Mouse (Mus musculus): Measurements from ENCODE around the gene Bin2. TPM values are rescaled to one million over a fixed set of nuclear protein-coding genes. Genes with fewer than 3 reads are reported as not detected.

Gene Bin2
- polyA plus RNA-seq, 1 experiment from 2014 or later: 1.6 TPM

GRCm38 (mm10) chr15:100686989-100687388 is 17.6 kb upstream of the Bin2 start:
- H3K9me3 ChIP-seq (ENCODE audit: control insufficient read depth, low read length): peaks cover 2% of the 10 kb centered on the region; the same call in 1 of the 2 replicates
- no peaks in the 10 kb centered on the region for H3K36me3 ChIP-seq (ENCODE audit: control insufficient read depth, insufficient read depth, low read length)
- no peaks in the 10 kb centered on the region for H3K27me3 ChIP-seq (replicated peaks; ENCODE audit: control insufficient read depth, insufficient read depth, low read length)
- H3K27ac ChIP-seq (ENCODE audit: low read depth, low read length): no peak overlapping the region
- WGBS: 68% methylated on average over 12 of the region's 12 CpGs
- H3K4me1 ChIP-seq (ENCODE audit: control insufficient read depth, insufficient read depth, low read depth, low read length): no peaks in the 10 kb centered on the region
- no peak for ATAC-seq
- H3K4me3 ChIP-seq (ENCODE audit: low read length): no peak overlapping the region
- H3K4me2 ChIP-seq (ENCODE audit: low read length): no peak overlapping the region
- H3K9ac ChIP-seq (ENCODE audit: low read depth, low read length): no peak overlapping the region

- 72% methylated on average over 6 of the region's 6 CpGs for WGBS
- Histone ChIP-seq H3K27ac (ENCODE audit: low read depth, low read length) (no peak overlapping the region), H3K4me2 (ENCODE audit: low read length) (no peak overlapping the region), H3K4me3 (ENCODE audit: low read length) (no peak overlapping the region), H3K9me3 (ENCODE audit: control insufficient read depth, low read length) (peaks cover 2% of the 10 kb centered on the region; the same call in 1 of the 2 replicates), H3K27me3 (replicated peaks; ENCODE audit: control insufficient read depth, insufficient read depth, low read length) (no peaks in the 10 kb centered on the region), H3K4me1 (ENCODE audit: control insufficient read depth, insufficient read depth, low read depth, low read length) (no peaks in the 10 kb centered on the region), H3K9ac (ENCODE audit: low read depth, low read length) (no peak overlapping the region), H3K36me3 (ENCODE audit: control insufficient read depth, insufficient read depth, low read length) (no peaks in the 10 kb centered on the region)
- no peak for ATAC-seq
Observed at GRCm38 (mm10) chr15:100686434-100686833, 17.1 kb upstream of the Bin2 start.

GRCm38 (mm10) chr15:100685849-100686248 is 16.5 kb upstream of the Bin2 start:
- ATAC-seq: no peak
- H3K27ac ChIP-seq (ENCODE audit: low read depth, low read length): no peak overlapping the region
- H3K4me2 ChIP-seq (ENCODE audit: low read length): no peak overlapping the region
- H3K4me1 ChIP-seq (ENCODE audit: control insufficient read depth, insufficient read depth, low read depth, low read length): no peaks in the 10 kb centered on the region
- 88% methylated on average over 8 of the region's 8 CpGs for WGBS
- H3K4me3 ChIP-seq (ENCODE audit: low read length): no peak overlapping the region
- H3K27me3 ChIP-seq (replicated peaks; ENCODE audit: control insufficient read depth, insufficient read depth, low read length): no peaks in the 10 kb centered on the region
- H3K9me3 ChIP-seq (ENCODE audit: control insufficient read depth, low read length): peaks cover 2% of the 10 kb centered on the region; the same call in 1 of the 2 replicates
- H3K9ac ChIP-seq (ENCODE audit: low read depth, low read length): no peak overlapping the region
- H3K36me3 ChIP-seq (ENCODE audit: control insufficient read depth, insufficient read depth, low read length): no peaks in the 10 kb centered on the region

GRCm38 (mm10) chr15:100685255-100685654 is 15.9 kb upstream of the Bin2 start:
- ATAC-seq: no peak
- Histone ChIP-seq H3K27me3 (replicated peaks; ENCODE audit: control insufficient read depth, insufficient read depth, low read length) (no peaks in the 10 kb centered on the region), H3K4me3 (ENCODE audit: low read length) (no peak overlapping the region), H3K4me2 (ENCODE audit: low read length) (no peak overlapping the region), H3K27ac (ENCODE audit: low read depth, low read length) (no peak overlapping the region), H3K36me3 (ENCODE audit: control insufficient read depth, insufficient read depth, low read length) (no peaks in the 10 kb centered on the region), H3K4me1 (ENCODE audit: control insufficient read depth, insufficient read depth, low read depth, low read length) (no peaks in the 10 kb centered on the region), H3K9ac (ENCODE audit: low read depth, low read length) (no peak overlapping the region), H3K9me3 (ENCODE audit: control insufficient read depth, low read length) (peaks cover under 1% of the 10 kb centered on the region; the same call in 1 of the 2 replicates)
- 20% methylated on average over 13 of the region's 13 CpGs for WGBS

- Histone ChIP-seq H3K9ac (ENCODE audit: low read depth, low read length) (no peak overlapping the region), H3K4me1 (ENCODE audit: control insufficient read depth, insufficient read depth, low read depth, low read length) (no peaks in the 10 kb centered on the region), H3K9me3 (ENCODE audit: control insufficient read depth, low read length) (no peaks in the 10 kb centered on the region), H3K27ac (ENCODE audit: low read depth, low read length) (no peak overlapping the region), H3K36me3 (ENCODE audit: control insufficient read depth, insufficient read depth, low read length) (no peaks in the 10 kb centered on the region), H3K4me2 (ENCODE audit: low read length) (no peak overlapping the region), H3K4me3 (ENCODE audit: low read length) (no peak overlapping the region), H3K27me3 (replicated peaks; ENCODE audit: control insufficient read depth, insufficient read depth, low read length) (no peaks in the 10 kb centered on the region)
- ATAC-seq: no peak
- WGBS: 72% methylated on average over 10 of the region's 10 CpGs
Observed at GRCm38 (mm10) chr15:100684450-100684849, 15.1 kb upstream of the Bin2 start.

- Histone ChIP-seq H3K27ac (ENCODE audit: low read depth, low read length) (no peak overlapping the region), H3K36me3 (ENCODE audit: control insufficient read depth, insufficient read depth, low read length) (no peaks in the 10 kb centered on the region), H3K27me3 (replicated peaks; ENCODE audit: control insufficient read depth, insufficient read depth, low read length) (no peaks in the 10 kb centered on the region), H3K9ac (ENCODE audit: low read depth, low read length) (no peak overlapping the region), H3K9me3 (ENCODE audit: control insufficient read depth, low read length) (no peaks in the 10 kb centered on the region), H3K4me2 (ENCODE audit: low read length) (no peak overlapping the region), H3K4me1 (ENCODE audit: control insufficient read depth, insufficient read depth, low read depth, low read length) (no peaks in the 10 kb centered on the region), H3K4me3 (ENCODE audit: low read length) (no peak overlapping the region)
- WGBS: 43% methylated on average over 2 of the region's 2 CpGs
- no peak for ATAC-seq
Observed at GRCm38 (mm10) chr15:100683041-100683440, 13.7 kb upstream of the Bin2 start.

GRCm38 (mm10) chr15:100681770-100682169 is 12.4 kb upstream of the Bin2 start:
- H3K4me2 ChIP-seq (ENCODE audit: low read length): no peak overlapping the region
- WGBS: 36% methylated on average over 7 of the region's 7 CpGs
- no peak overlapping the region for H3K9ac ChIP-seq (ENCODE audit: low read depth, low read length)
- H3K9me3 ChIP-seq (ENCODE audit: control insufficient read depth, low read length): no peaks in the 10 kb centered on the region
- ATAC-seq: no peak
- no peaks in the 10 kb centered on the region for H3K27me3 ChIP-seq (replicated peaks; ENCODE audit: control insufficient read depth, insufficient read depth, low read length)
- H3K36me3 ChIP-seq (ENCODE audit: control insufficient read depth, insufficient read depth, low read length): no peaks in the 10 kb centered on the region
- H3K27ac ChIP-seq (ENCODE audit: low read depth, low read length): no peak overlapping the region
- no peaks in the 10 kb centered on the region for H3K4me1 ChIP-seq (ENCODE audit: control insufficient read depth, insufficient read depth, low read depth, low read length)
- H3K4me3 ChIP-seq (ENCODE audit: low read length): no peak overlapping the region

- Histone ChIP-seq H3K9me3 (ENCODE audit: control insufficient read depth, low read length) (no peaks in the 10 kb centered on the region), H3K36me3 (ENCODE audit: control insufficient read depth, insufficient read depth, low read length) (no peaks in the 10 kb centered on the region), H3K4me3 (ENCODE audit: low read length) (no peak overlapping the region), H3K27me3 (replicated peaks; ENCODE audit: control insufficient read depth, insufficient read depth, low read length) (no peaks in the 10 kb centered on the region), H3K4me1 (ENCODE audit: control insufficient read depth, insufficient read depth, low read depth, low read length) (no peaks in the 10 kb centered on the region), H3K27ac (ENCODE audit: low read depth, low read length) (no peak overlapping the region), H3K4me2 (ENCODE audit: low read length) (no peak overlapping the region), H3K9ac (ENCODE audit: low read depth, low read length) (no peak overlapping the region)
- WGBS: 62% methylated on average over 3 of the region's 3 CpGs
- no peak for ATAC-seq
Observed at GRCm38 (mm10) chr15:100680381-100680780, 11.0 kb upstream of the Bin2 start.

GRCm38 (mm10) chr15:100679005-100679404 is 9.7 kb upstream of the Bin2 start:
- no peak for ATAC-seq
- Histone ChIP-seq H3K36me3 (ENCODE audit: control insufficient read depth, insufficient read depth, low read length) (no peaks in the 10 kb centered on the region), H3K9me3 (ENCODE audit: control insufficient read depth, low read length) (no peaks in the 10 kb centered on the region), H3K4me2 (ENCODE audit: low read length) (no peak overlapping the region), H3K4me1 (ENCODE audit: control insufficient read depth, insufficient read depth, low read depth, low read length) (no peaks in the 10 kb centered on the region), H3K9ac (ENCODE audit: low read depth, low read length) (no peak overlapping the region), H3K4me3 (ENCODE audit: low read length) (no peak overlapping the region), H3K27ac (ENCODE audit: low read depth, low read length) (no peak overlapping the region), H3K27me3 (replicated peaks; ENCODE audit: control insufficient read depth, insufficient read depth, low read length) (no peaks in the 10 kb centered on the region)
- 91% methylated on average over 14 of the region's 14 CpGs for WGBS

- Histone ChIP-seq H3K9me3 (ENCODE audit: control insufficient read depth, low read length) (no peaks in the 10 kb centered on the region), H3K36me3 (ENCODE audit: control insufficient read depth, insufficient read depth, low read length) (no peaks in the 10 kb centered on the region), H3K4me3 (ENCODE audit: low read length) (no peak overlapping the region), H3K9ac (ENCODE audit: low read depth, low read length) (no peak overlapping the region), H3K4me2 (ENCODE audit: low read length) (no peak overlapping the region), H3K27me3 (replicated peaks; ENCODE audit: control insufficient read depth, insufficient read depth, low read length) (no peaks in the 10 kb centered on the region), H3K4me1 (ENCODE audit: control insufficient read depth, insufficient read depth, low read depth, low read length) (no peaks in the 10 kb centered on the region), H3K27ac (ENCODE audit: low read depth, low read length) (no peak overlapping the region)
- 84% methylated on average over 12 of the region's 12 CpGs for WGBS
- no peak for ATAC-seq
Observed at GRCm38 (mm10) chr15:100678581-100678980, 9.2 kb upstream of the Bin2 start.
